Mouse (Mus musculus) thymus, adult 2 months (tissue): Measurements from ENCODE around the gene Foxo4. TPM values are rescaled to one million over a fixed set of nuclear protein-coding genes. Genes with fewer than 3 reads are reported as not detected.

Experiments
- DNase-seq: peaks from one replicate; pipeline ENCODE4 v3.0.0; 2021
- H3K27ac ChIP-seq: fragments of 200-500 bp; 2 replicates; pipeline ENCODE4 v1.5.1; 2012; ENCODE audit warnings: low read length, control low read depth; ENCODE audit not compliant: control insufficient read depth, insufficient read depth
- H3K27me3 ChIP-seq: fragments of 200-500 bp; 2 replicates; pipeline ENCODE4 v1.6.1; 2012; ENCODE audit warnings: mild to moderate bottlenecking, low read length, moderate library complexity, mixed read lengths; ENCODE audit not compliant: control insufficient read depth, insufficient read depth
- H3K36me3 ChIP-seq: fragments of 200-500 bp; 2 replicates; pipeline ENCODE4 v1.6.1; 2012; ENCODE audit warnings: mild to moderate bottlenecking, low read length, moderate library complexity; ENCODE audit not compliant: control insufficient read depth, insufficient read depth
- H3K4me1 ChIP-seq: fragments of 200-500 bp; replicated peaks from 2 replicates; pipeline ENCODE4 v1.6.1; 2012; ENCODE audit warnings: low read length; ENCODE audit not compliant: control insufficient read depth, insufficient read depth
- H3K4me3 ChIP-seq: fragments of 200-500 bp; 2 replicates; pipeline ENCODE4 v1.5.1; 2012; ENCODE audit warnings: mild to moderate bottlenecking, low read length, control low read depth, moderate library complexity; ENCODE audit not compliant: control insufficient read depth, insufficient read depth
- CTCF ChIP-seq: fragments of 200-500 bp; IDR thresholded peaks from 2 replicates; pipeline ENCODE4 v1.5.1; 2012; ENCODE audit warnings: mild to moderate bottlenecking, control low read depth, low read length, moderate library complexity, borderline replicate concordance; ENCODE audit not compliant: control insufficient read depth, poor library complexity, insufficient read depth; ENCODE audit errors: extremely low read depth
- POLR2A ChIP-seq: fragments of 200-500 bp; IDR thresholded peaks from 2 replicates; pipeline ENCODE4 v1.6.1; 2012; ENCODE audit warnings: mild to moderate bottlenecking, low read length, control low read depth, moderate library complexity; ENCODE audit not compliant: control insufficient read depth, poor library complexity, insufficient read depth; ENCODE audit errors: extremely low read depth
- WGBS: fragments of 180-500 bp; shearing (Covaris S2); methylation state at CpG from one replicate; pipeline ENCODE4 v1.1.7; 2018; 5-methylcytosine and 5-hydroxymethylcytosine counted together
- polyA plus RNA-seq: library from polyadenylated mRNA; depleted of rRNA; stranded (reverse); fragments of >200 nt; gene quantifications from 2 replicates; pipeline ENCODE4 v1.2.3, GENCODE M21; 2012

Gene Foxo4
- polyA plus RNA-seq, 1 experiment, result 69.2 TPM

DNA sequence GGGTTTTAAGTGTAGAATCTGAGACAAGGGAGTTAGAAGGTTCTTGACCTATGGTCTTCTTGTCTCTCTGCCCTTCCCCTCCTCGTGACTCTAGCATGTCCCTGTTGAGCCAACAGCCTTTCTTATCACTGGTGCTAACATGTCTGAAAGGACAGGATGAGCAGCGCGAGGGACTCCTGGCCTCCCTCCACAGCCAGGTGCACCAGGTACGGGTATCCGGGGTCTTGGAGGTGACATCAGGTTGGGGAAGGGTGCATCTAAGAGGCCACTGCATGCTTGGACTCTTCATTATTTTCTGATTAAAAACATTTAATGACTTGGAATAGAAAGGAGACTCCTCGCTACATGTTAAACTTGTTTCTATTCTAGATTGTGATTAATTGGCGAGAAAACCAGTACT is 34.7 kb downstream of the Foxo4 start:
- no peaks in the 10 kb centered on the region for H3K4me1 ChIP-seq
- no peak overlapping the region for H3K27ac ChIP-seq
- H3K36me3 ChIP-seq, result peaks cover 67% of the 10 kb centered on the region
- no peak for DNase-seq
- H3K4me3 ChIP-seq, result no peak overlapping the region
- 97% methylated on average over 7 of the region's 7 CpGs for WGBS
- TF ChIP-seq CTCF, result no peak
- TF ChIP-seq POLR2A, result no peak
- H3K27me3 ChIP-seq, result no peaks in the 10 kb centered on the region

DNA sequence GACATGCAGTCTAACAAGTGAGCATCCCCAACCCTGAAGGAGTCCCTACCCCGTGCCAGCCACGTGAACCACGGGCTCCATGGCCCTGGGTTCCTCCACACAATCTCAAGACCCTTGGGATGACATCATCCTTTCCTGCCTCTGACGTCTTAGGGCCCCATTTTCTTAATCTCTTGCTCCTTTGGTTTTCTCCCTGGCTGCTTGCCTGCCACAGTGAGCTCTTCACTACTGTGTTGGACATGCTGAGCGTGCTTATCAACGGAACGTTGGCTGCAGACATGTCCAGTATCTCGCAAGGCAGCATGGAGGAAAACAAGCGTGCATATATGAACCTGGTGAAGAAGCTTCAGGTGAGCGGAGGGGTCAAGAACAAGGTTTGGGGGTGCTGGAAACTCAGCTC is 35.8 kb downstream of the Foxo4 start:
- WGBS, result 94% methylated on average over 10 of the region's 10 CpGs
- no peak overlapping the region for H3K27ac ChIP-seq
- peaks cover 67% of the 10 kb centered on the region for H3K36me3 ChIP-seq
- TF ChIP-seq POLR2A (no peak), CTCF (no peak)
- DNase-seq, result no peak
- H3K4me1 ChIP-seq, result no peaks in the 10 kb centered on the region
- H3K27me3 ChIP-seq, result no peaks in the 10 kb centered on the region
- no peak overlapping the region for H3K4me3 ChIP-seq

DNA sequence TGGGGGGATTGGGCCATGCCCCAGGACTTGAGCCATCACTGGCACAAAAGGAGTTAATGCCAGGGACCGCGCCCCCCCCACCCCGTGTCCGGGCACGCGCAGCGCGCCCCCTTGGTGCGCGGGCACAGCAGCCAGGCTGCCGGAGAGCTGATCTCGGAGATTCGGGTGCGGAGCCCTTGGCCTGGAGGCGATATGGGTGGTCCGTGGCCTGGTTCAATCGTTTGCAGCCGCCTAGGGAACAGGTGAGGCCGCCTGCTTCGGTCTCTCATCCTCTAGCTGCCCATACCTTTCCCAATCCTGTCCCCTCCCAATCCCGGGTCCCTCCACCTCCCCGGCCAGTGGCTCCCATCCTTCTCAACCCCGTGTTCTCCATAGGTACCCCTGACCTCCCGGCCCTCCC is 44.7 kb downstream of the Foxo4 start, which contains the start of gene Nlgn3:
Gene Nlgn3, plus strand, starts transcription at position 114 of the 400 bp plus-strand sequence.
- 18% methylated on average over 6 of the region's 24 CpGs for WGBS
- no peak for DNase-seq
- Histone ChIP-seq H3K36me3 (peaks cover 3% of the 10 kb centered on the region; the same call in 1 of the 2 replicates), H3K4me1 (no peaks in the 10 kb centered on the region), H3K27me3 (no peaks in the 10 kb centered on the region), H3K4me3 (no peak within 1 kb of the TSS), H3K27ac (no peak within 1 kb of the TSS)
- TF ChIP-seq CTCF (no peak), POLR2A (no peak)

DNA sequence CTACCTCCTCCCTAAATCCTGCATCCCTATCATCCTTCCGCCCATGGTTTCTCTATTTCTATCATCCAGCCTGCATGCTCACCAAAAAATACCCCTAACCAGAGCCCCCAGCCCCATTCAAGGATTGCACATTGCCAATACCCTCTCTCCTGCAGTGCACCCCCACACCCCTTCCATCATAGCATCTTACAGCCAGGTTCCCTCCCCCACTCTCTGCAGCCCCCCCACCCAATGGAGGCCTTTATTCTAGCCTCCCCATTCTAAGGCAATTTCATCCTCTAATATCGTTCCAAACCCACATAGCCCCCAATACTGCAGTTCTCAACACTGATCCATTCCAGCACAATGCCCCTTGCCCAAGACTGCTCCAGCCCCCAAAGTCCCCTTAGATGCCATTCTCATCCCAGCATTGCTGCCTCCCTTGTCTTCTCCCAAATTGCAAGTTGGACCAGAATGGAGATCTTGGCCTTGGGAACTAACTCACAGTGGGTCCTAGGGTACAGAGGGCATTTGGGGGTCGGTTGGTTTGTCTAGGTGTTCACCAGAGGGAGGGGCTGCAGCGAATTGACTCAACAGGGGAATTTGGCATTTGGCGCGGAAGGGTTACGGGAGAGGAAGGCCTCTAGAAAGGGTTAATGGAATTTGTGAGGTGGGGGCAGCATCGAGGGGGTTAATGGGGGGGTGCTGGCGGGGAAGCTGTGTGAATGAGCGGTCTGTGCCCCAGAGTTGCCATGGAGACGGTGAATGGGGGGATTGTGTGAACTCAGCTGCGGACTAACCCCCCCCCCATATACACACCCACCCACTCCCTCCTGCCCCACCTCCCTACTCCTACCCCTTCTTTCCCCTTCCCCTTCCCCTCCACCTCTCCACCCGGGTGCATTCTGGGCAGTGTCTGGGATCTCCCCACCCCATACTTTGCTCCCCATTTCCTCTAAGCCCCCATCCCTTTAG is 45.4 kb downstream of the Foxo4 start:
- Histone ChIP-seq H3K27ac (no peak overlapping the region), H3K4me1 (no peaks in the 10 kb centered on the region), H3K36me3 (no peaks in the 10 kb centered on the region; the same call in 1 of the 2 replicates), H3K27me3 (no peaks in the 10 kb centered on the region), H3K4me3 (no peak overlapping the region)
- no peak for TF ChIP-seq CTCF
- TF ChIP-seq POLR2A, result no peak
- WGBS, result 53% methylated on average over 9 of the region's 13 CpGs
- no peak for DNase-seq

DNA sequence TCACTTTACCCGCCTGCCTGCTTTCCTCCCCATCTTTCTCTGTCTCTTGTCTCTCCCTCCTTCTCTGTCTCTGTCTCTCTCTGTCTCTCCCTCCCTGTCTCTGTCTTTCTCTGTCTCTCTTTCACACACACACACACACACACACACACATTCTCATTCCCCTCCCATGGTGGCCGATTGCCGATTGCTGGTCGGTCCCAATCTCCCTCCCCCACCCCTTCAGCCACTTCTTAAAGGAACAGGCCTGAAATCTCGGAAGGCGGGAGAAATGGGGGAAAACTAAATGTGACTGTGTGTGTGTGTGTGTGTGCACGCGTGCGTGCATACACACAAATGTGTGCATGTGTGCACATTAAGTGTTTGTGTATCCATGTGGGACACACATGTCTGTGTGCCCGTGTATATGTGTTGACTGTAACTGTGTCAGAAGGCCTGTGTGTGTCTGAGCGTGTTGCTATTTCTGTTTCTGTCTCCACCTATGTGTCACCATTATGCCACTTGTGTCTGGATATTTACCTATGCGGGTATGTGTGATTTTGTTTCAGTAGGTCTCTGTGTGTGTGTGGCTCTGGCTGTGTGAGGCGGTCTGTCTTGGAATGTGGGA is 46.2 kb downstream of the Foxo4 start:
- Histone ChIP-seq H3K27me3 (no peaks in the 10 kb centered on the region), H3K27ac (no peak overlapping the region)

DNA sequence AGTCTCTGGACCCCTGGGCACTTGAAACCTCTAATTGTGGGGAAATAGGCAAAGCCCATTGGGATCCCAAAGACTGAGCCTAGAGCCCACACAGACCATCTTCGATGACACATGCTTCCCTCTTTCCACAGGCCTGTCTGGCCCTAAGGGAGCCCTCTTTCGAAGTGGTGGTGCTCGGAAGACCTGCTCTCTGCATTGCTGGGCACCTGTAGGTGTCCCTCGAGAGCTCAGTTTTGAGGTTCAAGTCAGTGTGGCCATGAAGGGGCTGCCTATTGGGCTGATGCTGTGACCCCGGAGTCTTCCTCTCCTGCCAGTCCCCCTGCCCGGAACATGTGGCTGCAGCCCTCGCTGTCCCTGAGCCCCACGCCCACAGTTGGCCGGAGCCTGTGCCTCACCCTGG is 47.3 kb downstream of the Foxo4 start:
- H3K27ac ChIP-seq, result no peak overlapping the region
- H3K27me3 ChIP-seq, result no peaks in the 10 kb centered on the region
- no peaks in the 10 kb centered on the region for H3K4me1 ChIP-seq
- no peaks in the 10 kb centered on the region; the same call in 1 of the 2 replicates for H3K36me3 ChIP-seq
- no peak overlapping the region for H3K4me3 ChIP-seq
- WGBS, result 91% methylated on average over 9 of the region's 9 CpGs
- DNase-seq, result no peak
- no peak for TF ChIP-seq CTCF
- no peak for TF ChIP-seq POLR2A

More for the DNA sequence above, 46.2 kb downstream of the Foxo4 start:
- WGBS, result 70% methylated on average over 13 of the region's 13 CpGs
- Histone ChIP-seq H3K36me3 (no peaks in the 10 kb centered on the region; the same call in 1 of the 2 replicates), H3K4me3 (no peak overlapping the region), H3K4me1 (no peaks in the 10 kb centered on the region)
- DNase-seq, result no peak
- TF ChIP-seq POLR2A (no peak), CTCF (no peak)

DNA sequence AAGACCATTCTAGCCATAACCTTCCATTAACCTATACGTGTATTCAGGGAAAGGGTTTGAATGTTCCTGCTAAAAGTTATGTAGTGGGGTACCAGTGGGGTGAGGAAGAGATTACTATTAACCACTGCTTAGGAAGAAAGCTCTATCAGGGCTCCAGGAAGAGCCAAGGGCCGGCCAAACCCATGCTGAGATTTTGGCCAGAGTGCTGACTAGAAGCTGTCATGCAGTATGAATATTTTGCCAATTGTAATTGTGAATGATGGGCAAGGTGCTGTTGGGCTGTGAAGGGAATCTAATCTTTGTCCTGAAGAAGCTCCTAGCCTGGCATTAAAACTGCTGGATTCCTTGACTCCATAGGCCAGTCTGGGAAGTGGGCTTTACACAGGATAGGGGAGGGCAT is 50.3 kb downstream of the Foxo4 start:
- H3K27ac ChIP-seq, result no peak overlapping the region
- H3K27me3 ChIP-seq, result no peaks in the 10 kb centered on the region
- no peaks in the 10 kb centered on the region for H3K36me3 ChIP-seq
- no peak overlapping the region for H3K4me3 ChIP-seq
- no peaks in the 10 kb centered on the region for H3K4me1 ChIP-seq
- WGBS, result 90% methylated on average over 2 of the region's 2 CpGs
- no peak for DNase-seq
- TF ChIP-seq POLR2A, result no peak
- no peak for TF ChIP-seq CTCF
